Mouse (Mus musculus): Measurements from ENCODE around the gene AC161166.1.
"Not testable (repeated sequence)": the region's sequence is repeated elsewhere in the genome, so short reads cannot be mapped to it uniquely, and the experiment has no call there.

DNA sequence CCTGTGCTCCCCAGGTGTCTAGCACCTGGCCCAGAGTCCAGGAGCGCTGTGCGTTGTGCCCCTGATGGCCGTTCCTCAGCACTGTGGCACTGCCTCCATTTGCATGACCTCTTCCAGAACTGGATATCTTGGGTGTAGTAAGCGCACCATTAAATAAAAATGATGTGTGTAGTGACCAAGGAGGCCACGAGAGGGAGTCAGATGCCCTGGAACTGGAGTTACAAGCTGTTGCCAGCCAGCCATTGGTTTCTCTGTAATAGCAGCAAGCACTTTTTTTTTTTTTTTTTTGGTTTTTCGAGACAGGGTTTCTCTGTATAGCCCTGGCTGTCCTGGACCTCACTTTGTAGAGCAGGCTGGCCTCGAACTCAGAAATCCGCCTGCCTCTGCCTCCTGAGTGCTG is 4.1 kb upstream of the AC161166.1 start:
- TF ChIP-seq CTCF (IDR thresholded peaks at IDR 0.05; ENCODE audit: low read depth): peak; percentile 38
- not testable (repeated sequence) for TF ChIP-seq EP300 (IDR thresholded peaks at IDR 0.05; ENCODE audit: low read depth)

Measured in liver, embryonic 14.5 days (tissue).